Mouse (Mus musculus) heart, postnatal 0 days (tissue): ENCODE results near the gene Hist1h4b. TPM values are rescaled to one million over a fixed set of nuclear protein-coding genes. Genes with fewer than 3 reads are reported as not detected.
"Not testable (repeated sequence)": the region's sequence is repeated elsewhere in the genome, so short reads cannot be mapped to it uniquely, and the experiment has no call there.

ENCODE experiments used
- ATAC-seq: fragments of 200-750 bp; cut with Nextera tagmentation; 2 replicates; pipeline ENCODE4 v1.8.0; 2017; ENCODE audit warnings: low read depth, moderate number of reproducible peaks, moderate library complexity; ENCODE audit not compliant: insufficient read depth
- DNase-seq: peaks from one replicate; pipeline ENCODE4 v3.0.0-alpha.2; 2016; ENCODE audit warnings: low spot score
- H3K27ac ChIP-seq: fragments of 300-500 bp; sonication (generic); 2 replicates; pipeline ENCODE4 v1.5.1; 2014; ENCODE audit warnings: low read depth, mild to moderate bottlenecking
- H3K27me3 ChIP-seq: fragments of 300-500 bp; sonication (generic); 2 replicates; pipeline ENCODE4 v1.6.1; 2014; ENCODE audit warnings: low read length, mixed read lengths; ENCODE audit not compliant: control insufficient read depth, insufficient read depth
- H3K36me3 ChIP-seq: fragments of 300-500 bp; sonication (generic); replicated peaks from 2 replicates; pipeline ENCODE4 v1.6.1; 2014; ENCODE audit warnings: low read length, mixed read lengths; ENCODE audit not compliant: control insufficient read depth, insufficient read depth
- H3K4me1 ChIP-seq: fragments of 300-500 bp; sonication (generic); 2 replicates; pipeline ENCODE4 v1.6.1; 2014; ENCODE audit warnings: antibody characterized with exemption; ENCODE audit not compliant: control insufficient read depth, insufficient read depth
- H3K4me2 ChIP-seq: fragments of 300-500 bp; sonication (generic); 2 replicates; pipeline ENCODE4 v1.6.1; 2014; ENCODE audit warnings: low read depth, mild to moderate bottlenecking, low read length, moderate library complexity
- H3K4me3 ChIP-seq: fragments of 300-500 bp; sonication (generic); 2 replicates; pipeline ENCODE4 v1.5.1; 2014; ENCODE audit warnings: low read depth, low read length
- H3K9ac ChIP-seq: fragments of 300-500 bp; sonication (generic); replicated peaks from 2 replicates; pipeline ENCODE4 v1.6.1; 2014; ENCODE audit warnings: low read depth, low read length, mixed read lengths
- H3K9me3 ChIP-seq: fragments of 300-500 bp; sonication (generic); replicated peaks from 2 replicates; pipeline ENCODE4 v1.6.1; 2016; ENCODE audit warnings: low read length; ENCODE audit not compliant: control insufficient read depth
- CTCF ChIP-seq: IDR thresholded peaks from 2 replicates; pipeline ENCODE4 v1.5.1; 2016; ENCODE audit warnings: antibody characterized with exemption, control low read depth, low read depth
- EP300 ChIP-seq: IDR thresholded peaks from 2 replicates; pipeline ENCODE4 v1.6.1; 2016; ENCODE audit warnings: antibody characterized with exemption, low read depth
- WGBS: fragments of 180-500 bp; shearing (Covaris S2); extraction: QIAGEN DNeasy Blood & Tissue Kit; methylation state at CpG from one replicate; pipeline ENCODE4 v1.1.7; 2014; 5-methylcytosine and 5-hydroxymethylcytosine counted together
- polyA plus RNA-seq: library from polyadenylated mRNA; unstranded; fragments of >200 nt; fragmentation: Nextera tagmentation; extraction: Ambion mirVana; gene quantifications from 2 replicates; pipeline ENCODE4 v1.2.1, GENCODE M21; 2015
- total RNA-seq: library from RNA; depleted of rRNA; stranded (reverse); fragments of >200 nt; gene quantifications from 2 replicates; pipeline ENCODE4 v1.2.3, GENCODE M21; 2014; ENCODE audit warnings: low replicate concordance

Hist1h4b gene
- total and polyA plus RNA-seq, 2 experiments from 2014 or later: 0.46 to 267 TPM

GRCm38 (mm10) chr13:23716261-23717042 is 40.4 kb upstream of the Hist1h4b start:
- H3K27me3 ChIP-seq: no peaks in the 10 kb centered on the region
- H3K36me3 ChIP-seq: no peaks in the 10 kb centered on the region
- no peak for TF ChIP-seq CTCF
- no peak for TF ChIP-seq EP300
- peaks cover 5% of the 10 kb centered on the region; the same call in 1 of the 2 replicates for H3K4me1 ChIP-seq
- H3K4me3 ChIP-seq: no peak overlapping the region
- no peaks in the 10 kb centered on the region for H3K9me3 ChIP-seq
- no peak overlapping the region for H3K9ac ChIP-seq
- H3K27ac ChIP-seq: peak overlapping the region; percentile 36
- WGBS: 40% methylated on average over 5 of the region's 5 CpGs
- DNase-seq: no peak
- H3K4me2 ChIP-seq: no peak overlapping the region
- ATAC-seq: 0 out of 2 replicates have a peak, but pooled peaks have one; percentile 27

DNA sequence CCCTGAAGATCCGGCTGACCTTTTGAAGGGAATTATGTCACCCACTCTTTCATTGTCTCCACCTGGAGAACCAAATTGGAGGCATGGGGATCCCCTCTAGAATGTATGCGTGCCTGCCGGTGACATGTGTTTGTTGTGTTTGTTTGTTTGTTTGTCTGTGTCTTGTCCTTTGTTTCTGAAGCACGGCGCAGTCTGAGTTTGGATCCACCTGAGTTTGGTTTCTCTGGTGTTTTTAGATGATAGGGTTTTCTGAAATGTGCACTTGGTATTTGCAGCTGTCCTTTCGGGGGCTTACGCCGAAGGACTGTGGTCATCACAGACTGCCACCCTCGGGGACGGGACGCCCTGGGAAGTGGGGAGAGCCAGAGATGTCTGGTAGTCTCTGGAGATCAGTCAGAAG is 39.6 kb upstream of the Hist1h4b start:
- Histone ChIP-seq H3K4me2 (no peak overlapping the region), H3K27ac (0 out of 2 replicates have a peak overlapping the region, but pooled peaks have one; percentile 36), H3K4me3 (no peak overlapping the region), H3K9me3 (no peaks in the 10 kb centered on the region), H3K9ac (no peak overlapping the region), H3K36me3 (no peaks in the 10 kb centered on the region), H3K27me3 (no peaks in the 10 kb centered on the region), H3K4me1 (peaks cover 5% of the 10 kb centered on the region; the same call in 1 of the 2 replicates)
- WGBS: 44% methylated on average over 11 of the region's 11 CpGs
- no peak for ATAC-seq
- TF ChIP-seq EP300: no peak
- no peak for TF ChIP-seq CTCF
- DNase-seq: no peak

DNA sequence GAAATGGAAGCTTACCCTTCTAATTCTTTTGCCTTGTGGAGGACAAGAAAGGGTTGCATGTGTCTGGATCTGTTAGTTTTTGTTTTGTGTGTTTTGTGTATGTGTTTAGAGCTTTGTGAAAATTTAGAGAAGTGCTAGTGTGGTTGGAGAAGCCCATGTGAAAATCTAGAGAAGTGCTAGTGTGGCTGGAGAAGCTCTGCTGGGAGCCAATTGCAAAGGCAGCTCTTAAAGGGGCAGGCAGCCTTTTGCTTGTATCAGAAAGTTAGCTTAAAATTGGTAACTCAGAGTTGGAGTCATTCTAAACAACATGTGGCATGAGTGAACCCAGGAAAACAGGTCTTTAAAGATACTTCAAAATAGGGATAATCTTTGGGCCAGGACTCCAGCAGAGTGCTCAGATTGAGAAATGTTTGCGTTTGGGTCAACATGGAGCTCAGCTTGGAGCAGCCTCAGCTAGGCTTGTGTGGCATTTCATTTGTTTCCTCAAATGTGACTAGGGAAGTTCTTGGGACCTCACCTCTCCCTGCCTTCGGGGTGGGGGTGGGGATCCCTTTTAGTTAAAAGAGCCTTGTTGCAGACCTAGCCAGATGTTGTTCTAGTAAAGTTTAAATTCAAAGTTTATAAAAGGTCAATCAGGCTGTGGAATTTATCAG is 39.1 kb upstream of the Hist1h4b start:
- H3K36me3 ChIP-seq, H3K4me2 ChIP-seq, ATAC-seq, H3K4me3 ChIP-seq, DNase-seq, H3K4me1 ChIP-seq, H3K27me3 ChIP-seq, H3K9ac ChIP-seq, H3K9me3 ChIP-seq: not testable (repeated sequence)
- H3K27ac ChIP-seq: 0 out of 2 replicates have a peak overlapping the region, but pooled peaks have one; percentile 36
- WGBS: 24% methylated on average over 2 of the region's 2 CpGs

DNA sequence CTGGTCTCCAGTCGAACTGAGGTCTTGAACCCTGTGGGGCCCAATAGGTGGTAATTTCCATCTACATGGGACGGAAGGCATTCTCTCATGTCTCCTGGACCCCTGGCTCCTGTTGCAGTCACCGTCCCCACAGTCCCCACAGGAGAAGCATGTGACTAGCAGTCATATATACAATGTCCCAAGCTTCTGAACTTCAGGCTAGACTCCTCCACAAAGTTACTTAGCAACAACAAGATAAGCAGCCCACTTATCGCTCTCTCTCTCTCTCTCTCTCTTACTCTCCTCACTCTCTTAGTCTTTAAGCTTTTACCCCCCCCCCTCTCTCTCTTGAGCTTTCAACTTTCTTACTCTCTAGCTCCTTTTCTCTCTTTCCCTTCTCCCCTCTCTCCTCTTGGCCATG is 32.6 kb upstream of the Hist1h4b start:
- no peaks in the 10 kb centered on the region for H3K27me3 ChIP-seq
- no peak overlapping the region for H3K4me2 ChIP-seq
- H3K4me3 ChIP-seq: no peak overlapping the region
- H3K36me3 ChIP-seq: no peaks in the 10 kb centered on the region
- no peak for TF ChIP-seq CTCF
- H3K9ac ChIP-seq: no peak overlapping the region
- H3K4me1 ChIP-seq: 0 out of 2 replicates have a peak, but pooled peaks cover 8% of the 10 kb centered on the region
- no peak overlapping the region for H3K27ac ChIP-seq
- no peaks in the 10 kb centered on the region for H3K9me3 ChIP-seq
- no peak for ATAC-seq
- 56% methylated on average over 4 of the region's 4 CpGs for WGBS
- no peak for DNase-seq

GRCm38 (mm10) chr13:23725213-23725612 is 31.6 kb upstream of the Hist1h4b start:
- no peak overlapping the region for H3K27ac ChIP-seq

More at GRCm38 (mm10) chr13:23725213-23725612, 31.6 kb upstream of the Hist1h4b start:
- no peaks in the 10 kb centered on the region for H3K9me3 ChIP-seq
- 0 out of 2 replicates have a peak, but pooled peaks cover 8% of the 10 kb centered on the region for H3K4me1 ChIP-seq
- WGBS: no CpG with 5 or more reads among the region's 1 CpGs
- H3K27me3 ChIP-seq: no peaks in the 10 kb centered on the region
- H3K9ac ChIP-seq: no peak overlapping the region
- no peak overlapping the region for H3K4me2 ChIP-seq
- no peaks in the 10 kb centered on the region for H3K36me3 ChIP-seq
- DNase-seq (no peak), ATAC-seq (no peak)
- no peak overlapping the region for H3K4me3 ChIP-seq
- no peak for TF ChIP-seq EP300
- TF ChIP-seq CTCF: no peak
